Mouse (Mus musculus) embryonic facial prominence, embryonic 12.5 days (tissue): Measurements from ENCODE around the gene Fermt2. TPM values are rescaled to one million over a fixed set of nuclear protein-coding genes. Genes with fewer than 3 reads are reported as not detected.

Experiments used
- ATAC-seq: fragments of 200-750 bp; cut with Nextera tagmentation; 2 replicates; pipeline ENCODE4 v1.8.0; 2017; ENCODE audit not compliant: insufficient number of reproducible peaks, insufficient read depth, low FRiP score, low TSS enrichment
- H3K27ac ChIP-seq: fragments of 300-500 bp; sonication (generic); 2 replicates; pipeline ENCODE4 v1.5.1; 2016; ENCODE audit warnings: mild to moderate bottlenecking
- H3K27me3 ChIP-seq: fragments of 300-500 bp; sonication (generic); 2 replicates; pipeline ENCODE4 v1.6.1; 2016; ENCODE audit warnings: mild to moderate bottlenecking, moderate library complexity
- H3K36me3 ChIP-seq: fragments of 300-500 bp; sonication (generic); 2 replicates; pipeline ENCODE4 v1.6.1; 2016; ENCODE audit warnings: mild to moderate bottlenecking
- H3K4me1 ChIP-seq: fragments of 300-500 bp; sonication (generic); 2 replicates; pipeline ENCODE4 v1.6.1; 2016
- H3K4me2 ChIP-seq: fragments of 300-500 bp; sonication (generic); replicated peaks from 2 replicates; pipeline ENCODE4 v1.6.1; 2016; ENCODE audit warnings: mild to moderate bottlenecking, moderate library complexity
- H3K4me3 ChIP-seq: fragments of 300-500 bp; sonication (generic); 2 replicates; pipeline ENCODE4 v1.5.1; 2016; ENCODE audit warnings: mild to moderate bottlenecking
- H3K9ac ChIP-seq: fragments of 300-500 bp; sonication (generic); 2 replicates; pipeline ENCODE4 v1.6.1; 2016; ENCODE audit warnings: mild to moderate bottlenecking, moderate library complexity
- H3K9me3 ChIP-seq: fragments of 300-500 bp; sonication (generic); 2 replicates; pipeline ENCODE4 v1.6.1; 2016; ENCODE audit warnings: mild to moderate bottlenecking, moderate library complexity
- WGBS: fragments of 180-500 bp; shearing (Covaris S2); methylation state at CpG from one replicate; pipeline ENCODE4 v1.1.7; 2016; 5-methylcytosine and 5-hydroxymethylcytosine counted together
- polyA plus RNA-seq: library from polyadenylated mRNA; unstranded; fragments of >200 nt; fragmentation: Nextera tagmentation; extraction: Ambion mirVana; gene quantifications from 2 replicates; pipeline ENCODE4 v1.2.1, GENCODE M21; 2016

Gene Fermt2
- polyA plus RNA-seq, 1 experiment from 2014 or later: 111 TPM

DNA sequence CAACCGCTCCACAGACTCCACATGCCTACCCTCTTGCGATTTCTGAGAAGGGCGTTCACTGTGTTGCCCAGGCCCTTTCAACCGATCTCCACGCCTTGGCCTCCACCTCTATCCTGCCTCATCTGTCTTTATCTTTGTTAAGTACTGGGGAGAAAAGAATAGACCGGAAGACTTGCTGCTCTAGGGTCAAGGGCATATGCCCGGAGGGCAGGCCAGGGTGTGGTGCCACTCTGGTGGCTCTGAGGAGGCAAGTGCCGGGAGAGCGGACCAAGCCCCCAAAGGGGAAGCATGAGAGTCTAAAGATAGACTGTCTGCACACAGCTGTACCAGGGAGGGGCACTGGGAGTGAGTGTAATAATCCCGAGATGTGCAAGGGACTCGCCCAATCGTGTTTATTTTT is 84.5 kb downstream of the Fermt2 start:
- ATAC-seq: no peak
- Histone ChIP-seq H3K9ac (no peak overlapping the region), H3K4me3 (no peak overlapping the region), H3K4me1 (peaks cover 10% of the 10 kb centered on the region), H3K9me3 (no peaks in the 10 kb centered on the region), H3K27ac (no peak overlapping the region), H3K36me3 (no peaks in the 10 kb centered on the region), H3K27me3 (no peaks in the 10 kb centered on the region), H3K4me2 (no peak overlapping the region)
- 42% methylated on average over 12 of the region's 12 CpGs for WGBS

GRCm38 (mm10) chr14:45444870-45445269 is 85.0 kb downstream of the Fermt2 start:
- Histone ChIP-seq H3K27ac (no peak overlapping the region), H3K4me3 (no peak overlapping the region), H3K9me3 (no peaks in the 10 kb centered on the region), H3K27me3 (no peaks in the 10 kb centered on the region), H3K9ac (no peak overlapping the region), H3K36me3 (no peaks in the 10 kb centered on the region), H3K4me1 (peaks cover 10% of the 10 kb centered on the region), H3K4me2 (no peak overlapping the region)
- no peak for ATAC-seq
- WGBS: 49% methylated on average over 7 of the region's 7 CpGs

- 59% methylated on average over 12 of the region's 12 CpGs for WGBS
Observed at GRCm38 (mm10) chr14:45442781-45443560, 86.9 kb downstream of the Fermt2 start.

DNA sequence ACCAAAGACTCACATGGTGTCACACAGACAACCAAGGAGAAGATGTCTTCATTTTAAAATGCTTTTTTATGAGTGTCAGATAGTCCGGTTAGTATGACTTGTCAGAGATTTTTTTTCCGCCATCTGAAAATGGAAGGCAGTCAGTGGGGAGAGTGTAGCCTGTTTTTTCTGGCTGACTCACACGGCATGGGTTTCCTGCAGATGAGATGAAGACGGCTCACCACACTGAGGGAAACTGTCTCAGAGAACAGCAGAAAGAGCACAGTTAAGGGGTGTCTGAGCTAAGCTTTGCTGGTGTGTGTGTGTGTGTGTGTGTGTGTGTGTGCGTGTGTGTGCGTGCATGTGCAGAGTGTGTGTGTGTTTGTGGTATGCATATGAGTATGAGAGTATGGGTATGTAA is 88.6 kb downstream of the Fermt2 start:
- no peak overlapping the region for H3K4me2 ChIP-seq
- no peak overlapping the region for H3K4me3 ChIP-seq
- no peaks in the 10 kb centered on the region for H3K36me3 ChIP-seq
- H3K4me1 ChIP-seq: peaks cover 19% of the 10 kb centered on the region
- no peak overlapping the region for H3K27ac ChIP-seq
- 61% methylated on average over 6 of the region's 6 CpGs for WGBS
- H3K9ac ChIP-seq: no peak overlapping the region
- ATAC-seq: no peak
- no peaks in the 10 kb centered on the region for H3K9me3 ChIP-seq
- H3K27me3 ChIP-seq: no peaks in the 10 kb centered on the region

More at GRCm38 (mm10) chr14:45442781-45443560, 86.9 kb downstream of the Fermt2 start:
- H3K4me1 ChIP-seq: peaks cover 17% of the 10 kb centered on the region
- H3K9me3 ChIP-seq: no peaks in the 10 kb centered on the region
- H3K4me3 ChIP-seq: no peak overlapping the region
- H3K4me2 ChIP-seq: no peak overlapping the region
- H3K36me3 ChIP-seq: no peaks in the 10 kb centered on the region
- H3K27ac ChIP-seq: no peak overlapping the region
- no peak overlapping the region for H3K9ac ChIP-seq
- no peak for ATAC-seq
- no peaks in the 10 kb centered on the region for H3K27me3 ChIP-seq

DNA sequence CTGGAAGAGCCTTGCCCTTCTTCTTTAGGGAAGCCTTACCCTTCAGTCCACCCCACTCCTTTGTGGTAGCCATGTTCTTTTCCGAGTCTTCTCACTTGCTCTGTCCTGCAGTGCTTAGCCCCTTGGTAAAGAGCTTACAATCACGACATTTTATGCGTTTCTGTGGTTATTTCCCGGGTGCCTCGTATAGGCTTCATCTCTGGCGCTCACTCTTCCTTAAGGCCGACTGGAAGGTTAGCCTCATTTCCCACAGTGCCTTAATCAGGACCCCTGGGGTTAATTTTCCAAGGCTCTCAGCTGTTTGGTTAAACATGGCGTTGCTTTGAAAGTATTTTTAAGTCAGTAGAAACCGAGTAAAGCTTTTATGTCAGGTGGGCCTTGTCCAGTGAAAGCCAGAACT is 90.5 kb downstream of the Fermt2 start:
- Histone ChIP-seq H3K27me3 (no peaks in the 10 kb centered on the region), H3K4me1 (peaks cover 14% of the 10 kb centered on the region), H3K9ac (no peak overlapping the region), H3K4me2 (no peak overlapping the region), H3K4me3 (no peak overlapping the region), H3K36me3 (no peaks in the 10 kb centered on the region), H3K27ac (no peak overlapping the region), H3K9me3 (no peaks in the 10 kb centered on the region)
- WGBS: 69% methylated on average over 9 of the region's 9 CpGs
- no peak for ATAC-seq

GRCm38 (mm10) chr14:45438931-45439275 is 91.0 kb downstream of the Fermt2 start:
- H3K27ac ChIP-seq: no peak overlapping the region
- H3K4me1 ChIP-seq: peaks cover 14% of the 10 kb centered on the region
- H3K27me3 ChIP-seq: no peaks in the 10 kb centered on the region
- no peak overlapping the region for H3K4me3 ChIP-seq
- ATAC-seq: no peak
- no peak overlapping the region for H3K4me2 ChIP-seq
- H3K9me3 ChIP-seq: no peaks in the 10 kb centered on the region
- H3K36me3 ChIP-seq: no peaks in the 10 kb centered on the region
- no peak overlapping the region for H3K9ac ChIP-seq
- 60% methylated on average over 2 of the region's 2 CpGs for WGBS

DNA sequence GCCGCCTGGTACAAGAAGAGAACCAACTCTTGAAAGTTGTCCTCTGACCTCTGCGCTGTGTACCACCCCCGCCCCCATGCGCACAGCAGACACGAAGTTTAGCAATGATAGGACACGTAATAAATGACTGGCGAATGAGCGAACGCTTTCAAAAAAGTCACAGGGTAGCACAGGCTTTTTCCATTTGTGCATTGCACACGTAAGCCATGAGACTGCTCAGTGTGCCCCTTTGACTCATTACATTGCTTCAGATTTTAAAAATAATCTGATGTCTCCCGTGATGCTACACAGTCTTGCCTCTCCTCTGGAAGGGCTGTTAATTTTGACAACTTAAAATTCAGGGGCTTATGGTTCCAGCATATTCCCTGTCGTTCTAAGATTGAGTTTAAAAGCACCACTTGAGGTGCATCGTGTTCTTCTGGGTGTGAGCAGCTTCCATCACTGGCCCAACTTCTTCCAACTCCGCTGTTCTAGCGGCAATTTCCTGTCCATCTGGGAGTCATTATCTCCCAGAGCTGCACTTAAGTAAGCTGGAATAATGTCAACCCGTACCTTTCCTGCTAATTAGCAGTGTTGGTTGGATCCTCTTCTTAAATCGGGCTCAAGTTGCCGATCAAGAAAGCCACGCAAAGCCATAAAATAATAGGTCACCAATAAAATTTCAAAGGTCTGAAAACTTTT is 91.5 kb downstream of the Fermt2 start:
- 37% methylated on average over 19 of the region's 19 CpGs for WGBS
- no peak overlapping the region for H3K4me3 ChIP-seq
- H3K27ac ChIP-seq: 0 out of 2 replicates have a peak overlapping the region, but pooled peaks have one; percentile 23
- peaks cover 14% of the 10 kb centered on the region for H3K4me1 ChIP-seq
- H3K9ac ChIP-seq: no peak overlapping the region
- H3K4me2 ChIP-seq: no peak overlapping the region
- H3K27me3 ChIP-seq: no peaks in the 10 kb centered on the region
- H3K9me3 ChIP-seq: no peaks in the 10 kb centered on the region
- H3K36me3 ChIP-seq: no peaks in the 10 kb centered on the region
- no peak for ATAC-seq

- H3K4me2 ChIP-seq: no peak overlapping the region
- H3K36me3 ChIP-seq: no peaks in the 10 kb centered on the region
- no peak overlapping the region for H3K27ac ChIP-seq
- no peak overlapping the region for H3K4me3 ChIP-seq
- H3K9me3 ChIP-seq: peaks cover 10% of the 10 kb centered on the region; the same call in 1 of the 2 replicates
- ATAC-seq: no peak
- H3K27me3 ChIP-seq: no peaks in the 10 kb centered on the region
- H3K4me1 ChIP-seq: peaks cover 9% of the 10 kb centered on the region
- no peak overlapping the region for H3K9ac ChIP-seq
- 73% methylated on average over 6 of the region's 6 CpGs for WGBS
Observed at GRCm38 (mm10) chr14:45434220-45434619, 95.7 kb downstream of the Fermt2 start.

DNA sequence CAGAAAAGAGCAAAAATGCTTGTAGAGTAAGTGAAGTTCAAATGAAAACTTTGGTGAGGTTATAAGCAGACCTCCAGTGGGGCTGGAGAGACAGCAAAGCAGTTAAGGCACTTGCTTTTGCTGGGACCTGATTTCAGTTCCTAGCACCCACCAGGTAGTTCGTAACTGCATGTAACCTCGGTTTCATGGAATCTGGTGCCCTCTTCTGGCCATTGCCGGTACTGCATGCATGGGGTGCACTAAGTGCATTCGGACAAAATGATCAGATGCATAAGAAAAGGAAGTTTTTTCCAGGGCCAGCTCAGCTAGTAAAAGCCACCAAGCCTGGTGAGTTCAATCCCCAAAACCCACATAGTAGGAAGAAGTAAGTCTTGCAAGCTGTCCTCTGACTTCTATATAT is 97.9 kb downstream of the Fermt2 start:
- H3K27me3 ChIP-seq: no peaks in the 10 kb centered on the region
- H3K9ac ChIP-seq: no peak overlapping the region
- H3K4me3 ChIP-seq: no peak overlapping the region
- H3K27ac ChIP-seq: no peak overlapping the region
- no peak for ATAC-seq
- H3K9me3 ChIP-seq: peaks cover 10% of the 10 kb centered on the region; the same call in 1 of the 2 replicates
- H3K4me1 ChIP-seq: no peaks in the 10 kb centered on the region
- H3K36me3 ChIP-seq: no peaks in the 10 kb centered on the region
- H3K4me2 ChIP-seq: no peak overlapping the region
- 70% methylated on average over 4 of the region's 4 CpGs for WGBS

GRCm38 (mm10) chr14:45430066-45430842 is 99.7 kb downstream of the Fermt2 start:
- H3K9ac ChIP-seq: no peak overlapping the region
- no peaks in the 10 kb centered on the region for H3K27me3 ChIP-seq
- no peak for ATAC-seq
- no peak overlapping the region for H3K4me2 ChIP-seq
- H3K4me3 ChIP-seq: no peak overlapping the region
- H3K36me3 ChIP-seq: no peaks in the 10 kb centered on the region
- no peak overlapping the region for H3K27ac ChIP-seq
- peaks cover 15% of the 10 kb centered on the region for H3K9me3 ChIP-seq
- 90% methylated on average over 13 of the region's 13 CpGs for WGBS
- H3K4me1 ChIP-seq: no peaks in the 10 kb centered on the region

DNA sequence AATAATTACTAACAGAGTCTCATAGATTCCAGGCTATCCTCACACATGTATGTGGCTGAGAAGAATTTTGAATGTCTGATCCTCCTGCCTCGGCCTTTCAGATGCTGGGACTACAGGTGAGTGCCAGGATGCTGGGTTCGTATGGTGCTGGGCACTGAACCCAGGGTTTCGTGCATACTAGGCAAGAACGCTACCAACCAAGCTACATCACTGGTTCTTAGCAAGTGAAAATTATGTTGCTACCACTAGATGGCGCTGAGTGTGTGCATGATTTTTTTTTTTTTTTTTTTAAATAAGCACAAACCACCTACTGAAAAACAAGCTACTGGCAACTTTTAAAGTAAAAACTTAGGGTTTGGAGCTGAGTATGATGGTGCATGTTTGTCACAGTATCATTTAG is 106.7 kb downstream of the Fermt2 start:
- Histone ChIP-seq H3K4me2 (no peak overlapping the region), H3K36me3 (no peaks in the 10 kb centered on the region), H3K4me3 (no peak overlapping the region), H3K9ac (no peak overlapping the region), H3K4me1 (no peaks in the 10 kb centered on the region), H3K27ac (no peak overlapping the region), H3K9me3 (peaks cover 5% of the 10 kb centered on the region; the same call in 1 of the 2 replicates), H3K27me3 (no peaks in the 10 kb centered on the region)
- no peak for ATAC-seq
- 10% methylated on average over 5 of the region's 5 CpGs for WGBS
